Mouse (Mus musculus): ENCODE results near the gene Mkln1. TPM values are rescaled to one million over a fixed set of nuclear protein-coding genes. Genes with fewer than 3 reads are reported as not detected.

Mkln1 gene
- polyA plus RNA-seq, 1 experiment from 2014 or later = 174 TPM

GRCm38 (mm10) chr6:31526929-31527328 lies 128.4 kb downstream of the Mkln1 start:
- peak; percentile 31; the same call in 1 of the 2 replicates for ATAC-seq
- H3K4me1 ChIP-seq (ENCODE audit: control insufficient read depth, insufficient read depth, low read length) = 0 out of 2 replicates have a peak, but pooled peaks cover 4% of the 10 kb centered on the region
- H3K4me2 ChIP-seq (ENCODE audit: low read depth, low read length) = no peak overlapping the region
- no peak overlapping the region for H3K27ac ChIP-seq (ENCODE audit: low read length)
- H3K9me3 ChIP-seq (ENCODE audit: control insufficient read depth, low read length) = no peaks in the 10 kb centered on the region
- peaks cover 4% of the 10 kb centered on the region for H3K36me3 ChIP-seq (ENCODE audit: control insufficient read depth, insufficient read depth, low read length)
- H3K9ac ChIP-seq (ENCODE audit: low read depth, low read length) = no peak overlapping the region
- no peak overlapping the region for H3K4me3 ChIP-seq (ENCODE audit: low read length)
- WGBS = 70% methylated on average over 5 of the region's 5 CpGs
- H3K27me3 ChIP-seq (replicated peaks; ENCODE audit: control insufficient read depth, insufficient read depth, low read length) = no peaks in the 10 kb centered on the region

DNA sequence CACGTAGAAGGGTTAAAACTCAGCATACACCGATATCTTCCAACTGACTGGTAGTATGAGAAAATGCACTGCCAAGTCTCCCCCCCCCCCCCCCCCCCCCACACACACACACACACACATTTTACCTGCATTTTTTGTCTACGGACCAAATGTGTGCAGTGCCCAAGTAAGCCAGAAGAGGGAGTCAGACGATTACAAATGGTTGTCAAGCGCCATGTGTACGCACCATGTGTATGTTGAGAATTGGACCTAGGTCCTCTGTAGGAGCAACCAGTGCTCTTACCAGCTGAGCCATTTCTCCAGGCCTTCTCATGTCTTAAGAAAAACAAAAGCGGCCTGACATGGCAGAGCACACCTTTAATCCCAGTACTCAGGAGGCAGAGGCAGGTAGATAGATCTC lies 129.4 kb downstream of the Mkln1 start:
- H3K4me2 ChIP-seq (ENCODE audit: low read depth, low read length) = no peak overlapping the region
- no peak overlapping the region for H3K9ac ChIP-seq (ENCODE audit: low read depth, low read length)
- no peak overlapping the region for H3K27ac ChIP-seq (ENCODE audit: low read length)
- no peak for ATAC-seq
- 0 out of 2 replicates have a peak, but pooled peaks cover 4% of the 10 kb centered on the region for H3K4me1 ChIP-seq (ENCODE audit: control insufficient read depth, insufficient read depth, low read length)
- H3K36me3 ChIP-seq (ENCODE audit: control insufficient read depth, insufficient read depth, low read length) = peaks cover 4% of the 10 kb centered on the region
- WGBS = 69% methylated on average over 7 of the region's 7 CpGs
- H3K4me3 ChIP-seq (ENCODE audit: low read length) = no peak overlapping the region
- H3K27me3 ChIP-seq (replicated peaks; ENCODE audit: control insufficient read depth, insufficient read depth, low read length) = no peaks in the 10 kb centered on the region
- no peaks in the 10 kb centered on the region for H3K9me3 ChIP-seq (ENCODE audit: control insufficient read depth, low read length)

- Histone ChIP-seq H3K27ac (ENCODE audit: low read length) (no peak overlapping the region), H3K4me3 (ENCODE audit: low read length) (no peak overlapping the region), H3K9ac (ENCODE audit: low read depth, low read length) (no peak overlapping the region), H3K4me1 (ENCODE audit: control insufficient read depth, insufficient read depth, low read length) (0 out of 2 replicates have a peak, but pooled peaks cover 4% of the 10 kb centered on the region), H3K4me2 (ENCODE audit: low read depth, low read length) (no peak overlapping the region), H3K9me3 (ENCODE audit: control insufficient read depth, low read length) (no peaks in the 10 kb centered on the region), H3K36me3 (ENCODE audit: control insufficient read depth, insufficient read depth, low read length) (peaks cover 4% of the 10 kb centered on the region), H3K27me3 (replicated peaks; ENCODE audit: control insufficient read depth, insufficient read depth, low read length) (no peaks in the 10 kb centered on the region)
- 74% methylated on average over 5 of the region's 5 CpGs for WGBS
- ATAC-seq = no peak
Measured at GRCm38 (mm10) chr6:31528339-31528738, 129.8 kb downstream of the Mkln1 start.

DNA sequence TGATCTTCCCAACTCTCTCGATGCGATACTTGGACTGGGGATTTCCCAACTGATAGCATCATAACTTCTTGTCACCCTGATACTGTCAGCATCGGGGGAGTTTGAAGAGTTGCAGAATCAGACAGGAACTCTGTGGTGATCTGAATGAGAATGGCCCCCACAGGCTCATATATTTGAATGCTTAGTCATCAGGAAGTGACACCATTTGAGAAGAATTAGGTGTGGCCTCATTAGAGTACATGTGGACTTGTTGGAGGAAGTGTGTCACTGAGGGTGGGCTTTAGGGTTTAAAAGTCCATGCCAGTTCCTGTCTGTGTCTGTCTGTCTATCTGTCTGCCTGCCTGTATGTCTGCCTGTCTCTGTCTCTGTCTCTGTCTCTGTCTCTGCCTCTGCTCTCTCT lies 133.3 kb downstream of the Mkln1 start:
- Histone ChIP-seq H3K4me2 (ENCODE audit: low read depth, low read length) (no peak overlapping the region), H3K27ac (ENCODE audit: low read length) (no peak overlapping the region), H3K9ac (ENCODE audit: low read depth, low read length) (no peak overlapping the region), H3K27me3 (replicated peaks; ENCODE audit: control insufficient read depth, insufficient read depth, low read length) (no peaks in the 10 kb centered on the region), H3K4me3 (ENCODE audit: low read length) (no peak overlapping the region), H3K36me3 (ENCODE audit: control insufficient read depth, insufficient read depth, low read length) (no peaks in the 10 kb centered on the region; the same call in 1 of the 2 replicates), H3K9me3 (ENCODE audit: control insufficient read depth, low read length) (no peaks in the 10 kb centered on the region), H3K4me1 (ENCODE audit: control insufficient read depth, insufficient read depth, low read length) (0 out of 2 replicates have a peak, but pooled peaks cover 4% of the 10 kb centered on the region)
- WGBS = 75% methylated on average over 3 of the region's 3 CpGs
- ATAC-seq = peak; percentile 13; the same call in 1 of the 2 replicates

DNA sequence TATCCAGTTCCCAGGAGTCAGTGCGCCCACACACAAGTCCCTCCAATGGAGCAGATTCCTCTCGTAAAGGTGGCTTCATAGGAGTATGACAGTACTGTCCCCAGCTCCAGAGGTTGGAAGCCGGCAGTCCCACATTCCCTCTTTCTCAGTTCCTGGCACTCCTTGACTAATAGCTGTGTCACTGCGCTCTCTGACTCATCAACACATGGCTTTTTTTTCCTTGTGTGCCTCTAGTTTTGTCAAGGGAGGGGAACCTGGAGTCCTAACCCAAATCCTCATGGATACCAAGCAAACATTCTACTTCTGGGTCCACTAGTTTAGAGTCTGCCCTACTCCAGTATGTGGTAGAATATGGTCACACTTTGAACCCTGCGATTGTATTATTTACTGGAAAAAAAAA lies 136.2 kb downstream of the Mkln1 start:
- Histone ChIP-seq H3K36me3 (ENCODE audit: control insufficient read depth, insufficient read depth, low read length) (no peaks in the 10 kb centered on the region), H3K9me3 (ENCODE audit: control insufficient read depth, low read length) (no peaks in the 10 kb centered on the region), H3K4me1 (ENCODE audit: control insufficient read depth, insufficient read depth, low read length) (no peaks in the 10 kb centered on the region), H3K27ac (ENCODE audit: low read length) (no peak overlapping the region), H3K4me3 (ENCODE audit: low read length) (no peak overlapping the region), H3K4me2 (ENCODE audit: low read depth, low read length) (no peak overlapping the region), H3K27me3 (replicated peaks; ENCODE audit: control insufficient read depth, insufficient read depth, low read length) (no peaks in the 10 kb centered on the region), H3K9ac (ENCODE audit: low read depth, low read length) (no peak overlapping the region)
- 91% methylated on average over 5 of the region's 5 CpGs for WGBS
- ATAC-seq = no peak

- H3K4me1 ChIP-seq (ENCODE audit: control insufficient read depth, insufficient read depth, low read length) = no peaks in the 10 kb centered on the region
- H3K9me3 ChIP-seq (ENCODE audit: control insufficient read depth, low read length) = no peaks in the 10 kb centered on the region
- 77% methylated on average over 4 of the region's 4 CpGs for WGBS
Measured at GRCm38 (mm10) chr6:31537193-31537592, 138.7 kb downstream of the Mkln1 start.

GRCm38 (mm10) chr6:31538112-31538511 lies 139.6 kb downstream of the Mkln1 start:
- Histone ChIP-seq H3K4me1 (ENCODE audit: control insufficient read depth, insufficient read depth, low read length) (no peaks in the 10 kb centered on the region), H3K9ac (ENCODE audit: low read depth, low read length) (no peak overlapping the region), H3K27ac (ENCODE audit: low read length) (no peak overlapping the region), H3K4me2 (ENCODE audit: low read depth, low read length) (no peak overlapping the region), H3K9me3 (ENCODE audit: control insufficient read depth, low read length) (no peaks in the 10 kb centered on the region), H3K4me3 (ENCODE audit: low read length) (no peak overlapping the region), H3K36me3 (ENCODE audit: control insufficient read depth, insufficient read depth, low read length) (no peaks in the 10 kb centered on the region), H3K27me3 (replicated peaks; ENCODE audit: control insufficient read depth, insufficient read depth, low read length) (no peaks in the 10 kb centered on the region)
- no peak for ATAC-seq
- 86% methylated on average over 1 of the region's 1 CpGs for WGBS

More at GRCm38 (mm10) chr6:31537193-31537592, 138.7 kb downstream of the Mkln1 start:
- Histone ChIP-seq H3K4me3 (ENCODE audit: low read length) (no peak overlapping the region), H3K9ac (ENCODE audit: low read depth, low read length) (no peak overlapping the region), H3K27me3 (replicated peaks; ENCODE audit: control insufficient read depth, insufficient read depth, low read length) (no peaks in the 10 kb centered on the region), H3K27ac (ENCODE audit: low read length) (no peak overlapping the region), H3K36me3 (ENCODE audit: control insufficient read depth, insufficient read depth, low read length) (no peaks in the 10 kb centered on the region), H3K4me2 (ENCODE audit: low read depth, low read length) (no peak overlapping the region)
- ATAC-seq = no peak

DNA sequence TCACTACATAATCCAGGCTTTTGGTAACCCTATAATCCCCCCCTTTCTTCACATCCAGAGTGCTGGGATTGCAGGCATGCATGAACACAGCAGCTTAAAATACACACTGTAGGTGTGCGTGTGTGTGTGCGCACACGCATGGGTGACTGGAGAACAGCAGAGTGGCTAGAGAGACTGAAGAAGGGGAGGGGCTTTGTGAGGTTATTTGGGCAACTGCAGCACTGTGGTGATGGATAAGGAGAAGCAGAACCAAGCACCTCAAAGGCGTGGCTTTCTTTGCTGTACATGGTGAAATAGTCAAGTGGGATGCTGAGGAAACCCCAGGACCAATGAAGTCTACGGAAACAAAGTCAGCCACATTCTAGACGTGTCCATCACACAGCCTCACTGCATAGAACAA lies 141.5 kb downstream of the Mkln1 start:
- WGBS = 89% methylated on average over 6 of the region's 6 CpGs

DNA sequence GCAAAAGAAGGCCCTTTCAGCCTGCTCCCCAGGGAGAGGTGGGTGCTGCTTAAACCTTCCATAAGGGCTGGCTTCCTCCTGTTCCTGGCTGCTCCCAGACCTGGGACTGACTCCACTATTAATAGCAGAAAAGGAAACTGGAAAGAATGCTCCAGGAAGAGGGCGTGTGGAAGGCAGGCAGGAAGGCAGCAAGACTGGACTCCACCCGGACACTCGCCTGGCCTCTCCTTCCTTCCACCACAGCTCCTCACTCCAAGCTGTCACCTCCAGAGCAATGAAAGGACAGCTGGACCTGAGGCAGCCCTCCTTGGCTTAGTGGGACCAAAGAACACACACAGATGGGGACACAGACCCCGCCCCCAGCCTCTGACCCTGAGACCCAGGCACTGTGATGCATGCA lies 145.8 kb downstream of the Mkln1 start:
- H3K27ac ChIP-seq (ENCODE audit: low read length) = peak overlapping the region; percentile 26
- 58% methylated on average over 4 of the region's 4 CpGs for WGBS
- no peaks in the 10 kb centered on the region; the same call in 1 of the 2 replicates for H3K4me1 ChIP-seq (ENCODE audit: control insufficient read depth, insufficient read depth, low read length)
- H3K27me3 ChIP-seq (replicated peaks; ENCODE audit: control insufficient read depth, insufficient read depth, low read length) = no peaks in the 10 kb centered on the region
- H3K4me3 ChIP-seq (ENCODE audit: low read length) = no peak overlapping the region
- no peaks in the 10 kb centered on the region for H3K9me3 ChIP-seq (ENCODE audit: control insufficient read depth, low read length)
- no peak overlapping the region for H3K4me2 ChIP-seq (ENCODE audit: low read depth, low read length)
- ATAC-seq = peak; percentile 56
- no peaks in the 10 kb centered on the region for H3K36me3 ChIP-seq (ENCODE audit: control insufficient read depth, insufficient read depth, low read length)
- H3K9ac ChIP-seq (ENCODE audit: low read depth, low read length) = no peak overlapping the region

More for the DNA sequence above, 141.5 kb downstream of the Mkln1 start:
- Histone ChIP-seq H3K9ac (ENCODE audit: low read depth, low read length) (no peak overlapping the region), H3K27ac (ENCODE audit: low read length) (no peak overlapping the region), H3K27me3 (replicated peaks; ENCODE audit: control insufficient read depth, insufficient read depth, low read length) (no peaks in the 10 kb centered on the region), H3K4me2 (ENCODE audit: low read depth, low read length) (no peak overlapping the region), H3K4me1 (ENCODE audit: control insufficient read depth, insufficient read depth, low read length) (no peaks in the 10 kb centered on the region; the same call in 1 of the 2 replicates), H3K9me3 (ENCODE audit: control insufficient read depth, low read length) (no peaks in the 10 kb centered on the region), H3K4me3 (ENCODE audit: low read length) (no peak overlapping the region), H3K36me3 (ENCODE audit: control insufficient read depth, insufficient read depth, low read length) (no peaks in the 10 kb centered on the region)
- ATAC-seq = no peak

Data from intestine, embryonic 16.5 days (tissue).